Mouse (Mus musculus): ENCODE data around the gene Dnmt3a. TPM values are rescaled to one million over a fixed set of nuclear protein-coding genes. Genes with fewer than 3 reads are reported as not detected.
"Not testable (repeated sequence)": the region's sequence is repeated elsewhere in the genome, so short reads cannot be mapped to it uniquely, and the experiment has no call there.

Gene Dnmt3a
- total RNA-seq, 4 experiments from 2014 or later = 43.3 to 60.4 (median 52.8) TPM

DNA sequence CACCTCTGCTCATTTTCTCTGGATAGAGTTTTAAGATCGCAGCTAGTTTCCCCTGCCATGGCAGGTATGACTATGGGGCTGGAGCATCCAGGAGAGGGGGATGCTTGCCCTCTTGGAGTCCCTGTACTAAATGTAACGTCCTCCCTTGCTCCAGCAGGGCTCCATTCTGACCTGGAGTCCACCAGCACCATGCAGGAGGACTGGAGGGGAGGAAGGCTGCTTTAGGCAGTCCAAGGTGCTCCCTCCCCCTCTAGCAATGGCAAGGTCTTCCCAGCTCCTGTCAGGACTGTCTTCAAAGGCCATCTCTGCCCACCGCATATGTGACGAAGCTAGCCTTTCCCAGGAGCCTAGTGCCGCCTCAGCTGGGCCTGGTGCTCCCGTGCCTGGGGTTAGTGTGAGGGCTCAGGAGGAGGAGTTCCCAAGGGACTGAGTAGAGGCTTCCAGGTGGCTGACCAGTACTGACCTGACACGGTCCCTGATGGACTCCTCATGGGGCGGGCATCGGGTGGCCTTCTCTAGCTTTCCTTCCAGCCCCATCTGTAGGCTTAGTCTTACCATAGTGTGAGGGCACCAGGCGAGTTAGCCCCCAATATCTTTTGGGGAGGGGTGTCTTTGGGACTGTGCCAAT lies 104.8 kb downstream of the Dnmt3a start:
- no peak for DNase-seq (ENCODE audit: low spot score in 2 of 2)

DNA sequence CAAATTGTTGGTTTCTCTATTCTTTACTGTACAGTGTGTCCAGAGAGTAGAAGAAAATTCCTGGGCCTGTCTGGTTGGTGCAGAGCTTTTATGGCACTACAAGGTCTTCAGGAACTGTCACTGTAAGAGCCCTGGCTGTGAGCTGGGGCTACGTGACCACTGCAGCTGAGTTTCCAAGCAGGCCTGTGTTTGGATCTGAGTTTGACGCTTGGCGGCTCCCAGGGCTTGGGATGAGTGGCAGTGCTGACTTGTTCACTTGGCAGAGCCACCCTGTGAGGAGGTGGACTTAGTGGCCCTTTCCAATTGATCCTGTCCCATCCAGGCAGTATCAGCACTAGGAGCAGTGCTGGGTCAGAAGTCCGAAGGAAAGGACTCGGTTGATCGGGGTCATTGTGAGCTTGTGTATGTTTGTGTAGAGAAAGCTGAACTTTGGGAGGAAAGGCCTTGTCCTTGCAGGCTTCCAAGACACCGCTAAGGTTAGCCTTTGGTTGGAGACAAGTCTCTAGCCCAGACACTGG lies 106.1 kb downstream of the Dnmt3a start:
- no peak for DNase-seq (ENCODE audit: low spot score in 2 of 2)

DNA sequence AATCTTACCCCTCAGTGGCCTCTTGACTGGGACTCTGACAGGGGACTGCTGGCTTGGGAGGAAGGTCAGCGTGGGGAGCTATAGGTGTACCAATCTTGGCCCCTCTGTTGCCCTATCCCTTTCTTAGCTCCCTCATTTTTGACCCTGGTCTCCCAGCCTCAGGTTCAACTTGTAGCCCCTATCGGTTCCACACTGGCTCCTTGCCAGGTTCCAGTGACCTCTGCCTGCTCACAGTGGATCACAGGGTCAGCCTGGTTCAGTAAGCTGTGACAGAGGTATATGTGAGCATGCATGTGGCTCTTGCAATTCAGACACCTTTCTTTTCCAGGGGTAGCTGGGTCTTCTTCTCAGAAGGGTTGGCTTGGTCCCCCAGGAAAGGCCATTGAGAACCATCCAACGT lies 110.0 kb downstream of the Dnmt3a start:
- no peak for DNase-seq (ENCODE audit: low spot score in 2 of 2)

DNA sequence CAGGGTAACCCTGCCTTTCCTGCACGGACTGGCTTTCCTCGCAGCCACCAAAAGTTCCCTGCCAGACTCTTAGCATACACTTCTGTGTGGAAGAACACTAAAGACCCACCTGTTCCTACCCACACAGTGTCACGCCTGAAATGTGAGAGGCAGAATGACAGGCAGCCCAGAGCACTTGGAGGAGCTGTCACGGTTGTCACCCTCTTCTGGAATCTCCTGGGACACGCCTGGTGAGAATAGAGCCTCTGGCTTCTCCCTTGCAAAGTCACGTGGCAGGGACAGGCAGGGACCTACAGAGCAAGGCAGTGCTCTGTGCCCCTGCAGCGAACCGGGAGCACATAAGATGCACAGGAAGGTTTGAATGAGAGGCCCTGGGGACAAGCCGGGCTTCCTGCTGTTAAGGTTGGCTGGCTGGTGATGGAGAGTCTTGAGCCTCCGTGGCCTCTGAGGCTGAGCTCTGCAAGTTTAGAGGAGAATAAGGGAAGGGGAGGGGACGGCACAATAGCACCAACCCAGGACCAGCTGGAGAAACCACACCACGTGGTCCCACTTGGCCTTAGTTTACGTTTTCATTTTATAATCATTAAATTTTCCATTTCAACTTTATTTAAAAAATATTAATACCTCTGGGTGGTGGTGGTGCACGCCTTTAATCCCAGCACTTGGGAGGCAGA lies 112.0 kb downstream of the Dnmt3a start:
- DNase-seq (ENCODE audit: low spot score in 2 of 2) = no peak

DNA sequence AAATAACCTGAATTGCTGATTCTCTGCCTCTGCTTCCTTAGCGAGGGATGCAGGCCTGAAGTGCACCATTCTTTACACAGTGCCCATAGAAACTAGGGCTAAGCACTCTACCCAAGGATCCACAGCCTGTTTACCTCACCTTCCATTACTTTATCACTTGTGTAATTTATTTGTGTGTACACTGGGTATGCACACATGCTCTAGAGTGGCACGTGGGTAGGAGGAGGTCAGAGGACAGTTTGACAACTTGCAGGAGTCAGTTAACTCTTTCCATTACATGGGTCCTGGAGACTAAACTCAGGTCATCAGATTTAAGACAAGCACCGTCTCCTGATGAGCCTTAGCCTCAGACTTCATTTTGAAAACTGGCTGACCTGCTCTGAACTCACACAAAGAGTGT lies 112.8 kb downstream of the Dnmt3a start:
- DNase-seq (ENCODE audit: low spot score in 2 of 2) = no peak

DNA sequence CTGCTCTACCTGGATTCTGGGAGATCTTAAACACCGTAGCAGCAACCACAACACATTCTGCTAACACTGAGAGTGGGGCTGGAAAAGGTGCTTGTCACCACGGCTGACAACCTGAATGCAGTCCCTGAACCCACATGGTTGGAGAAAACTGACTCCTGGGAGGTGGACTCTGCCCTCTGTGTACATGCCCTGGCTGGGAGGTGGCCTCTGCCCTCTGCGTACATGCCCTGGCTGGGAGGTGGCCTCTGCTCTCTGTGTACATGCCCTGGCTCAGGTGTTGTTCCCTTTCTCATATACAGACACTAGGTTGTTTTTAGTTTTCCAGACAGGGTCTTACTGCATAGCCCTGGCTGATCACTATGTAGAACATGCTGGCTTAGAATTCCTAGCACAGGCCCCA lies 113.6 kb downstream of the Dnmt3a start:
- no peak for DNase-seq (ENCODE audit: low spot score in 2 of 2)

DNA sequence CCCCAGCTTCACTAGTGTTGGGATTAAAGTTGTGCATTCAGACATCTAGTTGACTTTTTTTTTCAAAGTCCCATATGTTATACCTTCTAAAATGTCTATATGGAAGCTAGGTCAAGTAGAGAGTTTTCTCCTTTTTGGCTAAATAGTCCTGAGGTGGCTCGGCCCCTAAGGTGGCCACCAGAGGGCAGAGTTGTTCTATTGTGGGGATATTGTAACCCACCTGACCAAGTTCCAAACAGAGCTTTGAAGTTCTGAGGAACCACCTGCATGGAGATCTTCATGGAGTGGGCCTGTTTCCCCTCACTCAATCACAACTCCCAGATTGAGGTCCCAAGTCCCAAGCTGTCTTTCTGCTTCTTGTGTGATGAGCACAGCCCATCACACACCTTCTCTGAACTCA lies 120.3 kb downstream of the Dnmt3a start:
- DNase-seq (ENCODE audit: low spot score in 2 of 2) = peak; percentile 31 to 49

DNA sequence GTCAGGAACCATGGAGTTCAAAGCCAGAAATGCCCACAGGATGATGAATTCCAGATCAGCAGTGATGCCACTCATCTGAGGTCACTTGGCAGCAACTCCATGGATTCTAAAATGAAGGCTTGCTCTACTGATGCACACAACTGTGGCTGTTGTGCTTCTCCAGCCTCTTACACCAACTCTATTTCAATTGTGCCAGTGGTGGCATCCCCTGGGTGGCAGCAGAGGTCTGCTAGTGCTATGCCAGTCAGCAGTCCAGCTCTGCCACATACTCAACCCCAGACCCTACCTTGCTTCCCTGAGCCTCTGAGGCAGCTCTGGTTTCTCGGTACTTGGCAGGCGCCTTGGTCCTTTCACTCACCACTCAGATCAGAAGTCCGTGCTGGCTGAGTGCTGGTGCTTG lies 123.0 kb downstream of the Dnmt3a start:
- DNase-seq (ENCODE audit: low spot score in 2 of 2) = peak; percentile 13 to 47

DNA sequence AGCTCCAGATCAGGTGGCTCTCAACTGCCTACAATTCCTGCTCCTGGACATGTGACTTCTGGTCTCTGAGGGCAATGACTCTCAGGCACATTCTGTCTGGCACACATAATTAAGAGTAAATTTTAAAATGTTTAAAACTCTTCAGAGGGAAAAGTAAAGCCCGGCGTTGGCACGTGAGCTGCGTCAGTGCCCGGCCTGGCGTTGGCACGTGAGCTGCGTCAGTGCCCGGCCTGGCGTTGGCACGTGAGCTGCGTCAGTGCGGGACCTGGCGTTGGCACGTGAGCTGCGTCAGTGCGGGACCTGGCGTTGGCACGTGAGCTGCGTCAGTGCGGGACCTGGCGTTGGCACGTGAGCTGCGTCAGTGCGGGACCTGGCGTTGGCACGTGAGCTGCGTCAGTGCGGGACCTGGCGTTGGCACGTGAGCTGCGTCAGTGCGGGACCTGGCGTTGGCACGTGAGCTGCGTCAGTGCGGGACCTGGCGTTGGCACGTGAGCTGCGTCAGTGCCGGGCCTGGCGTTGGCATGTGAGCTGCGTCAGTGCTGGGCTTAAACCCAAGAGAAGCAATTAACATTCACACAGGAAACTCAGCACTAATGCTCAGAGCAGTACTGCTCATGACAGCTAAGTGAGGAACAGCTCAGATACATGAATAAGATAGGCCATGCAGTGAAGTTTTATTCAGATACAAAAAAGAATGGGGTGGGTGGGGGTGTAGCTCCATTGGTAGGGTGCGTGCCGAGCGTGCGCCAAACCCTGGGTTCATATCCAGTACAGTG lies 124.5 kb downstream of the Dnmt3a start:
- DNase-seq (ENCODE audit: low spot score in 2 of 2) = not testable (repeated sequence)

DNA sequence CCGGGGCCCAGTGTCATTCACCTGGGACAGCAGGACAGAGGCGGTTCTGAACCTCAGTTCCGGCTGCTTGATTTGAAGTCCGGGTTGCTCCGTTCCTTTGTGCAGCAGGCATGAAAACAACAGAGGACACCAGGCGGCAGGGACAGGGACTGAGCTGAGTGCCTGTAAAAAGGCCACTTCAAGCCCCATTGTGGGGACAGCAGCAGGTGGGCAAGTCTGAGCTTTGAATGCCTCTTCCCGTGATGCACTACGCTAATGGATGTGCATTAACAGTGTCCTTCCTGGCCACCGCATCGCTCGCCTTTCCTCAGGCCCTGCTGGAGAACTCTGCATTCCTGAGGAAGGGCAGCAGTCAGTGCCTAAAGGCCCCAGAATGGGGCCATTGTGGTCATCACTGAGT lies 136.2 kb downstream of the Dnmt3a start:
- DNase-seq (ENCODE audit: low spot score in 2 of 2) = no peak

DNA sequence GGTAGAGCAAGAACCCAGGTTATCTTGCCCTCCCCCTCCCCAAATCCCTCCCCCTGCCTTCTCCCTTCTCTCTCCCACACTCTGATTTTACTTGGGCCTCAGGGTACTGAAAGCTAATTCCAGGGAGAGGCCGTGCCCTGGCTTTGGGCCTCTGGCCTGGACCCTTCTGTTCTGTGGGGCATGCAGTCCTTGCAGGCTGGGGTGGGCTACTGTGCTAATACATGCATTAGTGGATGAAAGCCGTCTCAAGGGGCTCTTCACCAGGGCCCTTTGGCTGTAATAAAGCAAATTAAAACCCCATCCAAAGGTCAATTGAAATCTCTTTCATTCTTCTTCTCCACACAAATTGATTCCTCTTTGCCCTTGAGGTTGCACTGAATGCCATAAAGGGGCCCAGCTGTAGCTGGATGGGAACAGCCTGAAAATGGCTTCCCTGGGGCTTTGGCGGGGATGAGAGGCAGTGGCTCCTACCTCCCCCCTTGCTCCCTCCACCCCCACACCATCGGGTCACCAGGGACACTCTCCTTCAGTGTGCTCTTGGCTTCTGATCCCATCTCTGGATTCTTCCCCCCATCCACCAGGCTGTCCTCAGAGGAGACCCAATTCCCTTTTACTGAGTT lies 138.8 kb downstream of the Dnmt3a start:
- DNase-seq (ENCODE audit: low spot score in 2 of 2) = no peak

DNA sequence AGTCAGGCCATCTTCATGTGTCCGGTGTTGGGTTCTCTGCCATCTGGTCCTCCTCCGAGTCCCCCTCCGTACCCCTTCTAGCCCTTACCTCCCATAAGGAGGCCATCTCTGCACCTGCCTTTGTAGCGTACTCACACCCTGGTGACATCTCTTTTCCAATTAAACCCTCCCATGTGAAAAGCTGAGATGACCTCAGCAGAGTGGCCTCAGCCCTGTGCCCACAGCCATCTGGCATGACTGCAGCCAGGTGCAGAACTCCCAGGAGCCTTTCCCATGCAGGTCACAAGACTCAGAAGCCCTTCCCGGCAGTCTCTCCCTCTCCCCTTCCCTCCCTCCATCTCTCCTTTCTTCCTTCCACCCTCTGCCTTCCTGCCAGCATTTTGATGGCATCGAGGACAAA lies 141.7 kb downstream of the Dnmt3a start:
- DNase-seq (ENCODE audit: low spot score in 2 of 2) = no peak

DNA sequence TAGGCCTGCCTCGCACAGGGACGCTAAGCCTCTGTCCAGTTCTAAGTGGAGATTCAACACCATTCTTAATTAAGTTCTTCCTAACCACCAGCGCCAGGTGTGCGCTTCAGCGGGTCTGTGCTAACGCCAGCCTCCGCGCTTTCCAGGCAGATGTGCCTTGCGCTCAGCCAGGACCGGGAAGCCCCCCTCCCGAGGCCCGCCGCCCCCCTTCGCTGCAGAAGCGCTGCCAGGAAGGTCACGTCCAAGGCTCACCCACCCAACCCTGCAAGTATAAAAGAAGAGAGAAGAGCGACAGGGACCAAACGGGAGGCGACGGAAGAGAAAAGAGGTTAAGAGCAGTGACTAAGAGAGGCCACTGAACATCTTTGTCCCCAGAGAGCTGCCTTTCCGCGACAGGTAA lies 148.8 kb downstream of the Dnmt3a start, which contains the start of gene Pomc:
Gene Pomc, plus strand, starts transcription at position 301 of the 400 bp plus-strand sequence.
- no peak for DNase-seq (ENCODE audit: low spot score in 2 of 2)

DNA sequence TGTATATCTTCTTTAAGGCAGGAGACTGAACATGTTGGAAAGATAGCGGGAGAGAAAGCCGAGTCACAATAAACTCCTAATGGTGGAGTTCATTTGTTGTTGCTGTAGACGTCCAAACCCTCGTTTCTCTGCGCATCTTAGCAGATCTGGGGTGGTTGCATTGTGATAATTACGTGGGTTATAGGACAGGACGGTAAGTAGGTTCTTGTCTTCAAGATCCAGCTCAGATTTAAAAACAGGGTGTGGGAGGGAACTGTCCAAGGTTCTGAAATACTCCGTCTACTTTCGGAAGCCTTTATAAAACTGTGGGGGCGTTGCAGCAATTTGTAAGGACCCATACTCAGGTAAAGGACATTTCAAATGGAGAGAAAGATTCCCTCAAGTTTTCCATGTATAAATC lies 149.6 kb downstream of the Dnmt3a start:
- DNase-seq (ENCODE audit: low spot score in 2 of 2) = no peak

DNA sequence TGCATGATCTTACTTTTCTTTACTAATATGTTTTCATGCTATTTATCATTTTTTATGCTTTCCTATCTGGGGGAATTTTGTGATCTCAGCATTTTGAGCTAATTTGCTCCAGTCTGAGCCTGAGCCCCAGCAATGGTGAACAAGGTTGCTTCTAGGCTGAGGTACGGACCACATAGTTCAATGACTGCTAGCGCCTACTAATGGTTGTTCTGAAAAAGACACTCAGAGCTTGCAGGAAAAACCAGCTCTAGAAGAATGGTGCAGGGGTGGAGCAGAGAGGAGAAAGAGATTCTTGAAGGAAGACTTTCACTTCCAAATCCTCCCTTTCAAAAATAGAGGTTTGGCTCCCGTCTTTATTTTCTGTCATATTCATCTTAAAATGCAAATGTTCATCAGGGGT lies 150.5 kb downstream of the Dnmt3a start:
- DNase-seq (ENCODE audit: low spot score in 2 of 2) = no peak

DNA sequence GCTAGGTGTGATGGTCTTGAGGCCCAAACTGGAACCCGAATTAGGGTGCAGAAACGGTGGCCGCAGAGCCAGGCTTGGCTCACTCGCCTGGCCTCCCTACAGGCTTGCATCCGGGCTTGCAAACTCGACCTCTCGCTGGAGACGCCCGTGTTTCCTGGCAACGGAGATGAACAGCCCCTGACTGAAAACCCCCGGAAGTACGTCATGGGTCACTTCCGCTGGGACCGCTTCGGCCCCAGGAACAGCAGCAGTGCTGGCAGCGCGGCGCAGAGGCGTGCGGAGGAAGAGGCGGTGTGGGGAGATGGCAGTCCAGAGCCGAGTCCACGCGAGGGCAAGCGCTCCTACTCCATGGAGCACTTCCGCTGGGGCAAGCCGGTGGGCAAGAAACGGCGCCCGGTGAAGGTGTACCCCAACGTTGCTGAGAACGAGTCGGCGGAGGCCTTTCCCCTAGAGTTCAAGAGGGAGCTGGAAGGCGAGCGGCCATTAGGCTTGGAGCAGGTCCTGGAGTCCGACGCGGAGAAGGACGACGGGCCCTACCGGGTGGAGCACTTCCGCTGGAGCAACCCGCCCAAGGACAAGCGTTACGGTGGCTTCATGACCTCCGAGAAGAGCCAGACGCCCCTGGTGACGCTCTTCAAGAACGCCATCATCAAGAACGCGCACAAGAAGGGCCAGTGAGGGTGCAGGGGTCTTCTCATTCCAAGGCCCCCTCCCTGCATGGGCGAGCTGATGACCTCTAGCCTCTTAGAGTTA lies 154.2 kb downstream of the Dnmt3a start:
- peak; percentile 68 to 77 for DNase-seq (ENCODE audit: low spot score in 2 of 2)

DNA sequence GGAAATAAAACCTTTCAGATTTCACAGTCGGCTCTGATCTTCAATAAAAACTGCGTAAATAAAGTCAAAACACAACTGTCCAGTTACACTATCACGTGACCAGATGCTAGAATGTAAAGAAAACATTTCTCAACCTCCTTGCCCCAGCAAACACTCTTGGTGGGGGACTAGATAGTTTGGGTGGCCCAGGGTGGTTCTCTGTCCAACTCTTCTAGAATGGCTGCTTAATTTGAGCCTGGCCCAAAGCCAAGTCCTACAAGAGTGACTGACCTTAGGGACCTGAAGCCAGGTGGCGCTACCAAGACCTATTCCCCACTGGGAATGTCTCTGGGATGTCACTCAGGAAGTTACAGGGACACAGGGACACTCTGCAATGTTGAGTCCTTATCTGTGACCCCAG lies 154.7 kb downstream of the Dnmt3a start:
- no peak for DNase-seq (ENCODE audit: low spot score in 2 of 2)

Data from gastrocnemius, adult 8-10 months (tissue).